Mouse (Mus musculus): ENCODE data around the gene Cdca8.
"Not testable (repeated sequence)": the region's sequence is repeated elsewhere in the genome, so short reads cannot be mapped to it uniquely, and the experiment has no call there.

Gene Cdca8

DNA sequence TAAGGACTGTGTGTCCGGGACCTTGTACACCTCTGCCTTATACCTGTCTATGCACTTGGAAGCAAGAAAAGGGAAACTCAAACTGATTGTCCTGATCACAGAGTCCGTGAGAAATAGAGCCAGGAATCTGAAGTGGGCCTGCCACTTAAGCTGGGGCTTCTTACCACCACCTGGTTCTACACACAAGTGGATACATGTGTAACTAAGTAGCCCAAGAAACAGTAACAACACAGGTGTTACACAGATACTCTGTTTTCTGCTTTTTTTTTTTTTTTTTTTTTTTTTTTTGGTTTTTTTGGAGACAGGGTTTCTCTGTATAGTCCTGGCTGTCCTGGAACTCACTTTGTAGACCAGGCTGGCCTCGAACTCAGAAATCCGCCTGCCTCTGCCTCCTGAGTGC lies at the start of gene Cdca8:
Gene Cdca8 (minus strand): TSS at position 101 of the 400 bp plus-strand sequence.
- not testable (repeated sequence) for DNase-seq (ENCODE audit: low spot score)

GRCm38 (mm10) chr4:124988382-124988781 lies 49.3 kb upstream of the Cdca8 start:
- no peak for DNase-seq (ENCODE audit: low spot score)

DNA sequence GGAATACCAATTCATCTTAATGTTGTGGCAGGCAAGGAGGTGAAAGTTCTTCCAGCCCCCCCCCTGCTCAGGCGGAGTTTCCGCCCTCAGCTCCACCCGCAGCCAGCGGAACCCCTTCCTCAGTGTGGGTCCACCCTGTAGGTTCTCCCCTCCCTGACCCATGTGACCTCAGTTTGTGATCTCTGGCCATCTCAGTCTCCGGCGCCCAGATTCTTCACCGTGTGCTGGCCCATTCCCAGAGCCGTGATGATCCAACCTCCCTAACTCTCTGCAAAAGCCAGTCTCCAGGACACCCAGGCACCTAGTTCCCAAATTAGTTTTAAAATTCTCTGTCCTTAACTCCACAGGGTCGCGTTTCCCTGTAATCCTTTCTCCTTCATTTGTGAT lies 48.6 kb upstream of the Cdca8 start:
- DNase-seq (ENCODE audit: low spot score): no peak

DNA sequence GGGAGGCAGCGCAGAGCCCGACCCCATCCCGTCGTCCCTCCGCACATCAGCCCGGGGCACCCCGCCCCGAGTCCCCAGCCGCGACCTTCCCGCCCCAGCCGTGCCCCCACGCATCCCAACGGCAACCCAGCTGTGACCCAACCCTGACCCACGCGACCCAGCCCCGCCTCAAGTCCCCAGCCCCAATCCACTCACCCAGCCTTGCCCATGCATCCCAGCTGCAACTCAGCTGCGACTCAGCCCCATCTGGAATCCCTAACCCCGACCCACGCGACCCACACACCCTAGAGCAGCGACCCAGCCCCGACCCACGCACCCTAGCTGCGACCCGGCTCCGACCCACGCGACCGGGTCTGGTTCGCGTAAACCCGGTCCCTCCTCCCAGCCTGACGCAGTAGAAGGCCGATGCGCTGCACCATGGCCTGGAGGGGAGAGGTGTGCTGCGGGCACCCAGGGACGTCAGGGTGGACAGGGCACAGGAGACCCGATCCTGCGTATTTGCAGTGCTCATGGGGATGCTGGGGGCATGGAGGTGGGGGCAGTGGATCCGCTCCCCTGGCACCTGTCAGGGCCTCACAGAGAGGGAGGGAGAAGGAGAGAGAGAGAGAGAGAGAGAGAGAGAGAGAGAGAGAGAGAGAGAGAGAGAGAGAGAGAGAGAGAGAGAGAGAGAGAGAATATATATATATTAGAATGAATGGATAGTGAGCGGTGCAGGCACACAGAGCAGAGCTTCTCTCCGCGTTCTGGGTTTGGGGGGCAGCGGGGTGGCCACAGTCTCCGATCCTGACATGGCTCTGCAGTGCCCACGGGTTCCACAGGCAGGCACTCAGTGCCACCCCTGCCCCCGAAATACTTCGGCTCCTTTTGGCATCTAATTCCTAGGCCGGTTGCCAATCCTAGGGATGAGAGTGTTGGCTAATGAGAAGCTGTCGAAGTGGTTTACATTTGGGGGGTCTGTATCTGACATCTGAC lies 47.9 kb upstream of the Cdca8 start:
- DNase-seq (ENCODE audit: low spot score): no peak

GRCm38 (mm10) chr4:124985671-124986602 lies 46.8 kb upstream of the Cdca8 start, which contains the start of gene Rspo1:
Rspo1 (plus strand) TSS chr4:124986430.
- DNase-seq (ENCODE audit: low spot score): no peak

- no peak for DNase-seq (ENCODE audit: low spot score)
These were observed 46.0 kb upstream of the Cdca8 start for GRCm38 (mm10) chr4:124984871-124985670.

GRCm38 (mm10) chr4:124983893-124984526 lies 44.9 kb upstream of the Cdca8 start:
- DNase-seq (ENCODE audit: low spot score): no peak

GRCm38 (mm10) chr4:124978201-124978600 lies 39.1 kb upstream of the Cdca8 start:
- no peak for DNase-seq (ENCODE audit: low spot score)

DNA sequence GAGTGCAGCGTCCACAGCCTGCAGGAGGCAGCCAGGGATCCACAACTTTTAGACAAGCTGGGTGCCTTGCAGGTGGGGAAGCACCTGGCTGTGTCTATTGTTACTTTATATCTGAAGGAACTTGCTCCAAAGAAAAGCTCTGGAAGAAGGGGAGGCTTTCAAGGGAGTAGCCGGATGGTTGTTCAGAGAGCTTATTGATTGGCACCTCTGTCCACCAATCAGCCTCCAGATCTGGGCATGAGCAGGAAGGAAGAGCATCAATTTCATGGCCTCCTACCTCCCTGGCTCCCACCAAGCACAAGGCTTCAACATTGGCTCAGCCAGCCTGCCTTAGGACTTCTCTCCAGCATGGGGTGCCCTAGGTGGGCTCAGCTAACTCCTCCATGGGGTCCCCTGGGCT lies 34.2 kb upstream of the Cdca8 start:
- DNase-seq (ENCODE audit: low spot score): no peak

DNA sequence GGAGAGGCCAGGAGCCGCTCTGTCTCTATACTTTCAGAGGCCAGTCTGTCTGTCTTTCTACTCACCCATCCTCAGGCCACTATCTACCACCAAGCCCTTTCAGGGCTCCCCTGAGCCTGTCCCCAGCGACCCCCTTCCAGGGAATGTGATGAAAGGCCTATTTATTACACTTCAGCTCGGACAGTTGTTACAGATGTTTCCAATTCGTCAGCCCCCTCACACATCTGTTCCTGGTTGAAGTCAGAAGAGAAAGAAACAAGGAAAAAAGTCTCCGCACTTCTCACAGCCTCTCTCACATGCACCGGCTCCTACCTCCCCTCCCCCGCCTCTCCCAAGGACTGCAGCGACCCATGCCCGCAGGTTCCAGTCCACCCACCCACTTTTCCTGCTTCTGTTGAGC lies 33.2 kb upstream of the Cdca8 start:
- no peak for DNase-seq (ENCODE audit: low spot score)

- no peak for DNase-seq (ENCODE audit: low spot score)
These were observed 32.0 kb upstream of the Cdca8 start for GRCm38 (mm10) chr4:124971094-124971493.

GRCm38 (mm10) chr4:124970677-124971076 lies 31.6 kb upstream of the Cdca8 start:
- no peak for DNase-seq (ENCODE audit: low spot score)

DNA sequence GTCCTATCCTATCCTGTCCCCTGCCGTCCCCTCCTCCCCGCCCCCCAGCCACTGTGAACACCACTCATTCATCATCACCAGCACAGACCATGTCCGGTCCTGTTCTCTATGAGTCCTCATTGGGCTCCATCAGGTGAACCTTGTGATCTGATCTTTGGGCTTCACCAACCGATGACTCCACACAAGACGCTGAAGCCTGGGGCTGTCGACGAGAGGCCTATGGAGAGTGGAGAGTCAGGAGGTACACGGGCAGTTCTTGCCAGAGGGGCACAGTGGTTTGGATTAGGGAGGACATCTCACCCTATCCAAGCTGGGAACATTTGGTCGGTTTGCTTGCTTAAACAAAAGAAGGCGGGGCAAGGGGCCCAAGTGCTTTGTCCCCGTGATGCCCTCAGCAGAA lies 31.1 kb upstream of the Cdca8 start:
- no peak for DNase-seq (ENCODE audit: low spot score)

GRCm38 (mm10) chr4:124969219-124969848 lies 30.2 kb upstream of the Cdca8 start:
- DNase-seq (ENCODE audit: low spot score): no peak

GRCm38 (mm10) chr4:124968711-124969110 lies 29.6 kb upstream of the Cdca8 start:
- DNase-seq (ENCODE audit: low spot score): no peak

DNA sequence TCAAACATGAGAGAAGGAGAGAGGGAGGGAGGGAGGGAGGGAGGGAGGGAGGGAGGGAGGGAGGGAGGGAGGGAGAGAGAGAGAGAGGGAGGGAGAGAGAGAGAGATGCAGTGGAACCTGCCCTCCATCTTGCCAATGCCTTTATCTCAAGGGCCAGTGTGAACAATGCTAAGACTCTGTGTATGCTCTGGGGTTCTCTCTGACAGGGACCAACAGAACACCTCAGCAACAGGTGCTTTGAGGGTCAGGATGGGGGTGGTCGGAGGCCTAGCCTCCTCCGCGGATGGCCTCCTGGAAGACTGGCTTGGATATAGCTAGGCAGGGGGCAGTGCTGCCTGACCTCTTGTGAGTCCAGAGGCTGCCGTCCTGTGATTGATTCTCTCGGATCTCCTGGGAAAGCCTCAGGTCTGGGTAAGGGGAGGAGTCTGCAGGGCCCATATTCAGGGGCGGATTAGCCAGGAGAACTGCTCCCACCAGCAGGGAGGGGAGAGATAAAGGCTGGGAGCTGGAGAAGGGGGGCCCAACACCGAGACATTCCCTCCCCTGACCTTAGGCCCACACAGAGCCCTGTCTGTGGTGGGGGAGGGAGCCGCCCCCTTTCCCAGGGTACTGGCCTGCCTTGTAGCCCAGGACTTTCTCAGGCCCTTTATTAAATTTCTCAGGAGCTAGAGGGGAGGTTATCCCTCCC lies 25.9 kb upstream of the Cdca8 start:
- DNase-seq (ENCODE audit: low spot score): no peak

DNA sequence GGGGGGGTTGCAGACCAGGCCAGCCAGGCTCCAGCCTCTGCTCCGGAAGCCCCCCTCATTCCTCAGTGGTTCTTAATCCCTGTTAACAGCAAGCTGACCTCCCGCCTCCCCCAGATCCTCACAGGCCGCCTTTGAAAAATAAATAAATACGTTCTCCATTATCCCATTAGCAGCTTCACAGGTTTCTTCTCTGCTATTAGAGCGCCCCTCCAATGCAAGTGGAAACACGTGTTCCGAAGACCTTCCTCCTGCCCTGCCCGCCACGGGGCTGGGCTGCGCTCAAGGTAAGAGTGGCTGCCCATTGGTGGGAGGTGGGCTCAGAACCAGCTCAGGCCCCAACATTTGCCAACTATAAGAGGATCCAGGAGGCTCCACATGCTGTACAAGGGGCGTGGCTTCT lies 23.5 kb upstream of the Cdca8 start:
- no peak for DNase-seq (ENCODE audit: low spot score)

GRCm38 (mm10) chr4:124960940-124961339 lies 21.8 kb upstream of the Cdca8 start:
- DNase-seq (ENCODE audit: low spot score): no peak

GRCm38 (mm10) chr4:124959062-124959461 lies 20.0 kb upstream of the Cdca8 start:
- no peak for DNase-seq (ENCODE audit: low spot score)

DNA sequence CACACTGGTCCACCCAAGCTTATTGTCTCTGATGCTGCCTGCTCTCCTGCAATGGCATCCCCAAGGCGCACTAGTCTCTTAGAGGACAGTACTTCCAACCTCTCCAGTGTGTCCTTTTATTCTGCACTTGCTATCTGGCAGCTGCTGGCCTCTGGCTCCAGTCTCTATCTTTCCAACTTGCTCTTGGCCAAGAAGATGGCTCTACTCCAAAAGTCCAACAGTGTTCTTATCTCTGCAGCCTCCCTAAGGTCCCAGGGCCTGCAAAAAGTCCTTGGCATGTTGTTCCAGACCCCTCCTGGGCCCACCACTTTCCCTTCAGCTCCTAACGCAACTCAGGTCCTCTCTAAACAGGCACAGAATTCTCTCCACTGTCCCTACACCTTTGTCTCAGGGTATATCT lies 18.2 kb upstream of the Cdca8 start:
- DNase-seq (ENCODE audit: low spot score): no peak

Data from left cerebral cortex, adult 11 months (tissue).